Mouse (Mus musculus) brain, embryonic 14.5 days (tissue): ENCODE data around the gene Depdc5.
"Not testable (repeated sequence)": the region's sequence is repeated elsewhere in the genome, so short reads cannot be mapped to it uniquely, and the experiment has no call there.

Experiments
- CTCF ChIP-seq: fragments of 200-500 bp; IDR thresholded peaks from 2 replicates; pipeline ENCODE4 v1.5.1; 2012; ENCODE audit warnings: inconsistent platforms, mild to moderate bottlenecking, moderate library complexity, borderline replicate concordance; ENCODE audit not compliant: insufficient read depth, insufficient read length; ENCODE audit errors: extremely low read depth
- POLR2A ChIP-seq: fragments of 200-500 bp; IDR thresholded peaks from 2 replicates; pipeline ENCODE4 v1.6.1; 2012; ENCODE audit warnings: mild to moderate bottlenecking, inconsistent platforms, borderline replicate concordance; ENCODE audit not compliant: poor library complexity, insufficient read depth, insufficient read length, severe bottlenecking; ENCODE audit errors: extremely low read depth

DNA sequence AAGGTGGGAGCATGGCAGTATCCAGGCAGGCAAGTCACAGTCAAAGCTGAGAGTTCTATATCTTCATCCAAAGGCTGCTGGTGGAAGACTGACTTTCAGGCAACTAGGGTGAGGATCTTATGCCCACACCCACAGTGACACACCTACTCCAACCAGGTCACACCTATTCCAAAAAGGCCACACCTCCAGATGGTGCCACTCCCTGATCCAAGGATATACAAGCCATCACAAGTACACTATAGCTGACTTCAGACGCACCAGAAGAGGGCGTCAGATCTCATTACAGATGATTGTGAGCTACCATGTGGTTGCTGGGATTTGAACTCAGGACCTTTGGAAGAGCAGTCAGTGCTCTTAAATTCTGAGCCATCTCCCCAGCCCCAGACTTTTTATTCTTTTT lies 55.8 kb downstream of the Depdc5 start:
- TF ChIP-seq CTCF, POLR2A: not testable (repeated sequence)
